Mouse (Mus musculus): Measurements from ENCODE around the gene Stard7. TPM values are rescaled to one million over a fixed set of nuclear protein-coding genes. Genes with fewer than 3 reads are reported as not detected.

Stard7 gene
- polyA plus RNA-seq (2015; fragmentation: Nextera tagmentation; extraction: Ambion mirVana): 76.1 and 84.9 TPM in 2 replicates

DNA sequence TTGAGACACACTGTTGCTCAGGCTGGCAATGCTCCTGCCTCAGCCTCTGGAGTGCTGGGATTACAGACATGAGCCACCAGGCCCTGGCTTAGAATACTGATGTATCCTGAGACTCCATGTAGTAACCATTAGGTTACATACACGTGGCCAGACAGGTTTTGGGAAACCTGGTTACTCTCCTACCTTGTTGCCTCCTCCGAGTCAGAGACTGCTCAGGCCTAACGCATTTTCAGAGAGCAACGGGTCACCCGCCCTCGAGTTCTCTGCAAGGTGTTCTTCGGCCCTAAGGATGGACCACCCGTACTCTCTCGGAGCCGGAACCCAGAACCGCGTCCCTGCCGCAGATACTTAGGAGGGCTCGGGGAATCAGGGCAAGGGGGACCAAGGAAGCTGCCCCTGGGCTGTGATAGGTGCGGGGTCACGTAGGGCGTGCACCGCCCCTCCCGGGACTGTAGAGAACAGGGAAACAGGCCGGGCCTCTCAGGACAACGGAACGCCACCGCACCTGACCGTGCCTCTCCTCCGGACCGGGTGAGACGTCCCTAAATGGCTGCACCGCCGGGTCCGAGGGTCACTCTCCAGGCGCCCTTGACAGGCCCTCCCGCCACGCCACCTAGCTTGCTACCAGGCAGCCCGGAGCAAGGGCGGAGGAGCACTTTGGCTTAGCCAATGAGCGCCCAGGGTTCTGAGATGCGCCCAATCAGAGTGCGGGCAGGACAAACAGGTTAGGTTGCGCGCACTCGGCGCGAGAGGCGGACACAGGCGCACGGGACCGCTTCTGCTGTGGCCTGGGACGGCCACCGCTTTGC is at the start of gene Stard7:
Gene Stard7, plus strand, starts transcription at position 728 of the 809 bp plus-strand sequence.
- Histone ChIP-seq H3K9me3 (ENCODE audit: low read length) (no peaks in the 10 kb centered on the region), H3K27ac (ENCODE audit: low read length) (peak within 1 kb of the TSS; percentile 99), H3K4me2 (replicated peaks; ENCODE audit: low read depth, low read length) (peak within 1 kb of the TSS; percentile 79), H3K4me3 (ENCODE audit: low read length) (peak within 1 kb of the TSS; percentile 97), H3K9ac (replicated peaks; ENCODE audit: low read length) (peak within 1 kb of the TSS; percentile 89), H3K27me3 (ENCODE audit: insufficient read depth, low read length) (no peaks in the 10 kb centered on the region), H3K36me3 (ENCODE audit: insufficient read depth, low read length) (no peaks in the 10 kb centered on the region), H3K4me1 (ENCODE audit: insufficient read depth, low read length) (peaks cover 3% of the 10 kb centered on the region)
- WGBS: under 1% methylated on average over 45 of the region's 49 CpGs
- ATAC-seq (ENCODE audit: low FRiP score, low TSS enrichment): peak; percentile 99

DNA sequence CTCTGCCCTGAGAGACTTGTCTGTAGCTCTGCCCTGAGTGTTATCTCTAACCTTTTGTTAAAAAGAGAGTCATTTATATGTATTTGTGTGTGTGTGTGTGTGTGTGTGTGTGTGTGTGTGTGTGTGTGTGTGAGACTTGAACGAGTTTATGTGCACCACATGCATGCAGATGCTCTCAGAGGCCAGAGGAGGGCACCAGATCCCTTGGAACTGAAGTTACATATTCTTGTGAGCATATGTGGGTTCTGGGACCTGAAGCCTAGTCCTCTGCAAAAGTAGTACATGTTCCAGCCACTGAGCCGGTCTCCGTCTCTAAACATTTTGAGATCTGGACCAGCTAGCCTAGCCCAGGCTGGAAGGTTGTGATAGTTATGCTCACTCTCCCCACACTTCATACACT is 44.8 kb upstream of the Stard7 start:
- Histone ChIP-seq H3K4me2 (replicated peaks; ENCODE audit: low read depth, low read length) (no peak overlapping the region), H3K4me1 (ENCODE audit: insufficient read depth, low read length) (no peaks in the 10 kb centered on the region), H3K9ac (replicated peaks; ENCODE audit: low read length) (no peak overlapping the region), H3K4me3 (ENCODE audit: low read length) (no peak overlapping the region), H3K9me3 (ENCODE audit: low read length) (peaks cover 6% of the 10 kb centered on the region), H3K27ac (ENCODE audit: low read length) (no peak overlapping the region), H3K27me3 (ENCODE audit: insufficient read depth, low read length) (no peaks in the 10 kb centered on the region), H3K36me3 (ENCODE audit: insufficient read depth, low read length) (peaks cover 90% of the 10 kb centered on the region)
- 99% methylated on average over 3 of the region's 3 CpGs for WGBS
- no peak for ATAC-seq (ENCODE audit: low FRiP score, low TSS enrichment)

DNA sequence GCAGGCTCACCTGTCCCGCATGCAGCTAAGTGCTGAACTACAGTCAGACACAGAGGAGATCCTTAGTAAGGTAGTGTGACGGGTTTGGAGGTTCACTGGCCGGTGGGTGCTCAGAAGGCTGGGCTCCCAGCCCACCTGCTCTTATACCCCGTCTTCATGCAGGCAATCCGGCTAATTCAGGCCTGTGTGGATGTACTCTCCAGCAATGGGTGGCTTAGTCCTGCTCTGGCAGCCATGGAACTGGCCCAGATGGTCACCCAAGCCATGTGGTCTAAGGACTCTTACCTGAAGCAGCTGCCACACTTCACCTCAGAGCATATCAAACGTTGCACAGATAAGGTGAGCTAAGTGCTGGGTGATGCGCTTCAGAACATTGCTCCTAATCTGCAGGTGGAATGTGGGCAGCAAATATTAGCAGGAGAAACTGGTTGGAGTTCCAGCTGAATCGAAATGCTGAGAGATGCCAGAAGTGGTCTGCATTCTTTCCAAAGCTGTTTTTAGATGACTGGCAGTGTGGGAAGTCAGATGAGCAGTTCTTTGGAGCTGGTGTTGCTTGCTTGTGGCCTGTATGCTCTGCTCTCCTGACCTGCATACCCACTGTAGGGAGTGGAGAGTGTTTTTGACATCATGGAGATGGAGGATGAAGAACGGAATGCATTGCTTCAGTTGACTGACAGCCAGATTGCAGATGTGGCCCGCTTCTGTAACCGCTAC is 32.0 kb upstream of the Stard7 start:
- no peak overlapping the region for H3K9ac ChIP-seq (replicated peaks; ENCODE audit: low read length)
- H3K4me3 ChIP-seq (ENCODE audit: low read length): no peak overlapping the region
- no peak overlapping the region for H3K27ac ChIP-seq (ENCODE audit: low read length)
- WGBS: 91% methylated on average over 11 of the region's 11 CpGs
- no peak for ATAC-seq (ENCODE audit: low FRiP score, low TSS enrichment)
- no peaks in the 10 kb centered on the region for H3K9me3 ChIP-seq (ENCODE audit: low read length)
- no peaks in the 10 kb centered on the region for H3K27me3 ChIP-seq (ENCODE audit: insufficient read depth, low read length)
- peaks cover 78% of the 10 kb centered on the region for H3K36me3 ChIP-seq (ENCODE audit: insufficient read depth, low read length)
- no peaks in the 10 kb centered on the region for H3K4me1 ChIP-seq (ENCODE audit: insufficient read depth, low read length)
- no peak overlapping the region for H3K4me2 ChIP-seq (replicated peaks; ENCODE audit: low read depth, low read length)

DNA sequence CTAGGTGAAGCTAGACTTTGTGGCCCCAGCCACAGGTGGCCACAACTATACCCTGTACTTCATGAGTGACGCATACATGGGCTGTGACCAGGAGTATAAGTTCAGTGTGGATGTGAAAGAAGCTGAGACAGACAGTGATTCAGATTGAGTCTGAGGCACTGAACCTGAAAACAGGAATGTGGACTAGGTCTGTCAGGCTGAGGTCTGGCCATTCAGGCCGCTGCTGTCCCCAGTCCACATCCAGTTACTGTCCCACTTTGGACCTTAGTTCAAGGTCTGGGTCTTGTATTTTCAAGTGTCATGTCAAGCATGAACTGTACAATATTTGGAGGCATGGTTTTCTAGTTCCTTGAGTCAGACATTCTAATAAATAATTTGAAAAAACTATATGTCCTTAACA is 30.0 kb upstream of the Stard7 start:
- Histone ChIP-seq H3K4me2 (replicated peaks; ENCODE audit: low read depth, low read length) (no peak overlapping the region), H3K4me1 (ENCODE audit: insufficient read depth, low read length) (no peaks in the 10 kb centered on the region), H3K9ac (replicated peaks; ENCODE audit: low read length) (no peak overlapping the region), H3K4me3 (ENCODE audit: low read length) (no peak overlapping the region), H3K9me3 (ENCODE audit: low read length) (no peaks in the 10 kb centered on the region), H3K27ac (ENCODE audit: low read length) (no peak overlapping the region), H3K27me3 (ENCODE audit: insufficient read depth, low read length) (no peaks in the 10 kb centered on the region), H3K36me3 (ENCODE audit: insufficient read depth, low read length) (peaks cover 74% of the 10 kb centered on the region)
- whole genome bisulfite sequencing: 90% methylated on average over 2 of the region's 2 CpGs
- ATAC-seq (ENCODE audit: low FRiP score, low TSS enrichment): 0 out of 2 replicates have a peak, but pooled peaks have one; percentile 46

DNA sequence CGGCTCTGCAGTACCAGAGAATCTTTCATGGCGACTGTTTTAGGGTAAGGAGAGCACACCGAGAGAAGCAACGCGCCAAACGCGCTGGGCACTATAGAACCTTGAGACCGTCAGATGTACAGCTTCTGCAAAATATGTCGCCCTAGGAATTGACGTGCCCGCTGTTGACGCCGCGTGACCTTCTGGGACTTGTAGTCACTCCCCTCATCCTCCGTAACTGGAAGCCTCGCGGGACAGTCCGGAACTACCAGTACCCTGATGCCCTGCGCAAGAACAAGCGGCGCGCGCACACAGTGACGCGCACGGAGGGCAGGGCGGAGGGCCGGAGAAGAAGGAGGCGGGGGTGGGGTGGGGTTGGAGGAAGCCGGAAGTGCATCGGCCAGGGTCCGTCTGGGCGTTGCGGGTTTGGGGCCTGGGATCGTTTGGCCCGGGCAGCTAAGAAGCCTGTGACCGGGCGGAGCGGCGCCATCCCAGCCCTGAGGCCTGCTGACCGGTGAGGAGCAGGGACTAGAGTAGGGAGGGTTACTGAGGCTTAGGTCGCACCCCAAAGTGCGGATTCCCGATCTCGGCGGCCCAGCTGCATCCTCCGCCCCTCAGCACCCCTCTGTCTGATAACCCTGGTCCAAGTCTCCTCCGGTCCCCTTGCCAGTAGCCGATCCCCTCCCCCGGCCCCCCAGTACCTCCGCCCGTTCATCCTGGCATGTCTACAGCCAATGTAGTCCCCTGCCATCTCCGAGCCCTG is 22.3 kb upstream of the Stard7 start, which contains the start of the genes Ciao1 and Tmem127:
Gene Ciao1, minus strand, starts transcription at position 225 of the 742 bp plus-strand sequence.
Gene Tmem127, plus strand, starts transcription at position 317 of the 742 bp plus-strand sequence.
- ATAC-seq (ENCODE audit: low FRiP score, low TSS enrichment): peak; percentile 98
- peak within 1 kb of the TSS; percentile 80 for H3K27ac ChIP-seq (ENCODE audit: low read length)
- H3K4me3 ChIP-seq (ENCODE audit: low read length): peak within 1 kb of the TSS; percentile 95
- H3K36me3 ChIP-seq (ENCODE audit: insufficient read depth, low read length): peaks cover 25% of the 10 kb centered on the region
- peaks cover 29% of the 10 kb centered on the region for H3K4me1 ChIP-seq (ENCODE audit: insufficient read depth, low read length)
- H3K27me3 ChIP-seq (ENCODE audit: insufficient read depth, low read length): no peaks in the 10 kb centered on the region
- peak within 1 kb of the TSS; percentile 86 for H3K4me2 ChIP-seq (replicated peaks; ENCODE audit: low read depth, low read length)
- peak within 1 kb of the TSS; percentile 88 for H3K9ac ChIP-seq (replicated peaks; ENCODE audit: low read length)
- WGBS: 0% methylated on average over 52 of the region's 53 CpGs
- no peaks in the 10 kb centered on the region for H3K9me3 ChIP-seq (ENCODE audit: low read length)

DNA sequence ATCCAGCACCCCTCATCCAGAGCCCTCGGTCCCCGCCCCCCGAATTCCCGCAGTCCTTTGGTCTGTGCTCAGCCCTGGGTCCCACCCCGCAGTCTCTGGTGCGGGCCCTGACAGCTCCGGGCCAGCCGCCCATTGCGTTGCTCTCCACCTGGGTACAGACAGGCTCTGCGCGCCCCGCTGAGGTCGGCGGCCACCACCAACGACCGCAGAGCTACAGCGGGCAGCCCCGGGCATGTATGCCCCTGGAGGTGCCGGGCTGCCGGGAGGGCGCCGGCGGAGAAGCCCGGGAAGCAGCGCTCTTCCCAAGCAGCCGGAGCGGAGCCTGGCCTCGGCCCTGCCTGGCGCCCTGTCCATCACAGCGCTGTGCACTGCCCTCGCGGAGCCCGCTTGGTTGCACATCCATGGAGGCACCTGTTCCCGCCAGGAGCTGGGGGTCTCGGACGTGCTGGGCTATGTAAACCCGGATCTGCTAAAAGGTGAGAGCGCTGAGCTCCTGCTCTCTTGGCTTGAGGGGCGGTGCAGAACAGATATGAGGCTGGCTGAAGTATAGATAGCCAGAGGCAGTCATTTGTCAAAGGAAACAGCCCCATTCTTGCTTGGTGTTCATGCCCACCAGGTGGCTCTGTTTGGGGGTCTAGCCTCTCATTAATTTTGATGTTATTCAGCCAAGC is 21.5 kb upstream of the Stard7 start:
- H3K9me3 ChIP-seq (ENCODE audit: low read length): no peaks in the 10 kb centered on the region
- H3K27ac ChIP-seq (ENCODE audit: low read length): peak overlapping the region; percentile 80
- H3K4me2 ChIP-seq (replicated peaks; ENCODE audit: low read depth, low read length): peak overlapping the region; percentile 86
- peaks cover 22% of the 10 kb centered on the region for H3K36me3 ChIP-seq (ENCODE audit: insufficient read depth, low read length)
- H3K4me1 ChIP-seq (ENCODE audit: insufficient read depth, low read length): peaks cover 30% of the 10 kb centered on the region
- WGBS: under 1% methylated on average over 39 of the region's 39 CpGs
- H3K4me3 ChIP-seq (ENCODE audit: low read length): peak overlapping the region; percentile 95
- peak overlapping the region; percentile 87 for H3K9ac ChIP-seq (replicated peaks; ENCODE audit: low read length)
- no peaks in the 10 kb centered on the region for H3K27me3 ChIP-seq (ENCODE audit: insufficient read depth, low read length)
- ATAC-seq (ENCODE audit: low FRiP score, low TSS enrichment): peak; percentile 69

DNA sequence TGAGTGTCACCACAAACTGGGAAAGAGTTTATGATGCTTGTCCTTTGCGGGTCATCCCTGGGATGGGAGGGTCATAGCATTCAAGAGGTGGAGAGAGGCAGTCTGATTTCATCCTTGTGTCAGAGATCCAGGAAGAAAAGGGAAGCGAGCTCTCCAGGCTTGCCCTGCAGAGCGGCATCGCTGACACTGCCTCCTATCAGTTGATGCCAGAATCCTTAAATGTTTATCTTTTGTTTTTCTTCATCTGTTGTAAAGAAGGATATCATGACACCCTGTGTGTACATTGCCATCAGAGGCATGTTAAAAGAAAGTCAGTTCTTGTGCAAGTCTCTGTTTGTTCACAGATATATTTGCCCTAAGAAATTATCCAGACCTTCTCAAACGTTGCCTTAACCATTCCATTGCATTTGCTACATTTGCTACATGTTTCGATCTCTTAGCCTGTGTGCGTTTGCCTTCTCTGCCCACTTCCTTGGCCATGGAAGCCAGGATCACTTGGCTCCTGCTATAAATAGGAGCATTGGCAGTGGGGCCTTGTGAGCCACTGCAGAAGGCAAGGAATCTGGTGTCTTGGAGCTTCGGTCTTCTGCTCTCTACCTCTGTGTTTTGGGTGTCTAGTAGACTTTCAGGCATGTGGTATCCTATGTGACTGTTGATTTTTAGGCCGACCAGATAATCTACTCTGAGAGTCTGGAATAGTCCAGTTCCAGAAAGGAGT is 19.6 kb upstream of the Stard7 start:
- H3K27me3 ChIP-seq (ENCODE audit: insufficient read depth, low read length): no peaks in the 10 kb centered on the region
- no peak overlapping the region for H3K27ac ChIP-seq (ENCODE audit: low read length)
- no peaks in the 10 kb centered on the region for H3K9me3 ChIP-seq (ENCODE audit: low read length)
- H3K36me3 ChIP-seq (ENCODE audit: insufficient read depth, low read length): peaks cover 8% of the 10 kb centered on the region; the same call in 1 of the 2 replicates
- 76% methylated on average over 9 of the region's 9 CpGs for WGBS
- H3K4me2 ChIP-seq (replicated peaks; ENCODE audit: low read depth, low read length): no peak overlapping the region
- H3K9ac ChIP-seq (replicated peaks; ENCODE audit: low read length): no peak overlapping the region
- H3K4me3 ChIP-seq (ENCODE audit: low read length): no peak overlapping the region; the same call in 1 of the 2 replicates
- H3K4me1 ChIP-seq (ENCODE audit: insufficient read depth, low read length): peaks cover 30% of the 10 kb centered on the region
- no peak for ATAC-seq (ENCODE audit: low FRiP score, low TSS enrichment)

DNA sequence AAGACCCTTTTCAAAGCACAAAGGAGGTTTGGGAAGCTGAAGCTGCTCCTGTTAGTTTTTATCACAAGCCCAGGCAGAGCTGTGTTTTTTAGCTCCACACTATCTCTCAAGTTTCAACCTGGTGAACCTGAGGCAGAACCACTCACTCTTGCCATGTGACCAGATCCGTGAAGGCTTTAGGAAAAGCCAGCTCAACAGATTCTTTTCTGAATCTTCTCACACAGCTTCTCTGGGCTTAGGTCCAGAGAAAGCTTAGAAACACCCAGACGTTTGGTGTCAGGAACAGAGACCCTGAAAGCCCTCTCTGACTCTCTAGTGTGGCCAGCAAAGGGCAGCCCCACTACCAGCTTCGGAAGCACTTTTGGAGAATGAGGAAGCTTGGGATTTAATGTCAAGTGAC is 18.6 kb upstream of the Stard7 start:
- ATAC-seq (ENCODE audit: low FRiP score, low TSS enrichment): no peak
- Histone ChIP-seq H3K27ac (ENCODE audit: low read length) (no peak overlapping the region), H3K36me3 (ENCODE audit: insufficient read depth, low read length) (peaks cover 8% of the 10 kb centered on the region; the same call in 1 of the 2 replicates), H3K9me3 (ENCODE audit: low read length) (no peaks in the 10 kb centered on the region), H3K9ac (replicated peaks; ENCODE audit: low read length) (no peak overlapping the region), H3K4me3 (ENCODE audit: low read length) (no peak overlapping the region), H3K27me3 (ENCODE audit: insufficient read depth, low read length) (no peaks in the 10 kb centered on the region), H3K4me2 (replicated peaks; ENCODE audit: low read depth, low read length) (no peak overlapping the region), H3K4me1 (ENCODE audit: insufficient read depth, low read length) (peaks cover 28% of the 10 kb centered on the region)
- 56% methylated on average over 3 of the region's 3 CpGs for WGBS

Data from kidney, embryonic 16.5 days (tissue).